Mouse (Mus musculus): ENCODE measurements around the gene Tmco3.

- no peak for TF ChIP-seq CTCF (IDR thresholded peaks at IDR 0.05; ENCODE audit: low read depth, low read length)
- no peak for TF ChIP-seq POLR2A (IDR thresholded peaks at IDR 0.05; ENCODE audit: insufficient read depth, low read length)
- no peak for TF ChIP-seq EP300 (IDR thresholded peaks at IDR 0.05; ENCODE audit: insufficient read depth, low read depth, low read length)
Measured at GRCm38 (mm10) chr8:13240055-13240454, 47.9 kb upstream of the Tmco3 start.

Measured in ES-Bruce4 (cell line).